Mouse (Mus musculus) T-helper 17 cell (primary cell): ENCODE measurements at regions not wholly inside any gene's neighbourhood (a gene's known extent, or its start where the extent isn't known, plus 50 kb on each side); places are given as distances from the start of the nearest gene placed in this dataset.

Experiments
- in situ Hi-C, 2 experiments: fragments of 300-600 bp; cut with MboI, MseI; formaldehyde crosslinking; loops; 1 replicate in 1 of 2; 2 replicates in 1 of 2; pipeline ENCODE4 v1.15.1; 2025; ENCODE audit warnings: high pct_unique_total_duplicates in 2 of 2

- in situ Hi-C loops = no loop called here
Observed at GRCm38 (mm10) chr6:88964071-88964470, 62.0 kb downstream of the Tpra1 start.

DNA sequence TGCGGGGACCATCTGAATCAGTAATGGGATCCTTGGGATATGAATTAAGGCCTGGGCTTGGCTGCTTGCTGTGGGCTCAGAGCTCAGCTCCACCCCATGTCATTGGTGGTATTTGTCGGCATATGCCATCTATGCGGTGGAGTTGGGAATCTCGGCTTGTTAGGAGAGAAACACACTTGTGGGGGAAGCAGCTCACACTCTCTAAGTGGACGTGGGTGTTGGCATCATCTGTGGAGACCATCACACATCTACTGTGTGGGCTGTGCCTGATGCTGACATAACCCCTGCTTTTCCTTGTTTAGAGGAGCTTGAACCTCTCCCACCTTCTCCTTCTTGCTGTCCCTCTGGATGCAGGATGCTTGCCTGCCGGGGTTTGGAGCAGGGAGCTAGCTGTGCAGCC, 62.9 kb downstream of the Tpra1 start:
- in situ Hi-C loops = no loop called here

GRCm38 (mm10) chr6:88965361-88966226, 63.5 kb downstream of the Tpra1 start:
- in situ Hi-C loops = no loop called here

GRCm38 (mm10) chr6:88966501-88966900, 64.5 kb downstream of the Tpra1 start:
- in situ Hi-C loops = no loop called here

DNA sequence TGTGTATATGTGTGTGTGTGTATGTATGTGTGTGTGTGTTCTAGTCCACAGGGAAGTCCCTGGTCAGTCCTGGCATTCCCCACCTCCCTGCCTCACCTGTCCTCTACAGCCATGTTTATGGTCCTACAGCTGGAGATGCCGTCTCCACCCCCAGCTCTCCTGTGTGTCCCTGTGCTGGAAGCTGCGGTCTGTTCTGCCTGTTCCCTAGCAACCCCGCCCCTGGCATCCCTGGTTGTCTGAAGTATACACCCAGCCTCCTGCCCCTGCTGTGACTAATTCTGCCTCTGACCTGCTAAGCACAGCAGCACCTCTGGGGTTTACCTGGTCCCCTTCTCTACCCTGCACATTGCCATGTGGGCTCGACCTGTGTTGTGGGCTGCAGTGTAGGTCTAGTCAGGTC, 66.8 kb downstream of the Tpra1 start:
- in situ Hi-C loops = no loop called here

GRCm38 (mm10) chr6:88971729-88972128, 69.7 kb downstream of the Tpra1 start:
- in situ Hi-C loops = no loop called here

GRCm38 (mm10) chr6:88974457-88974856, 72.4 kb downstream of the Tpra1 start:
- in situ Hi-C loops = no loop called here

DNA sequence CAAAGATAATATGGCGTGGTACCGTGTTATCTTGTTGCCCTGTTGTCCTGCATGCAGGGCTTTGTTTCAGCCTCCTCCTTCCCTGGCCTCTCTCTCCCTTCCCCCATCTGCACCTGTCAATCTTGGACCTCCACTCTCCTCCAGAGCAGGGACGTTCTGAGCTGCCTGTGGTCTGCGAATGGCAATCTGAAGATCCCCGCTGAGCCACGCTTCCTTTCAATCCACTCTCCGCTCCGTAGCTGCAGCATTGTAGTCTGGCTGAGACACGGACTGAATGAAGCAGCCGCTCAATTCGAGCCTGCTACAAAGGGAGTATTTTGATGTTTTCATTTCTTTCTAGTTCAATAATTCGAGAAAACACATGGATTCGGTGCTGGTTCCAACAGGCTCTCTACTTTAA, 74.5 kb downstream of the Tpra1 start:
- in situ Hi-C loops = no loop called here

DNA sequence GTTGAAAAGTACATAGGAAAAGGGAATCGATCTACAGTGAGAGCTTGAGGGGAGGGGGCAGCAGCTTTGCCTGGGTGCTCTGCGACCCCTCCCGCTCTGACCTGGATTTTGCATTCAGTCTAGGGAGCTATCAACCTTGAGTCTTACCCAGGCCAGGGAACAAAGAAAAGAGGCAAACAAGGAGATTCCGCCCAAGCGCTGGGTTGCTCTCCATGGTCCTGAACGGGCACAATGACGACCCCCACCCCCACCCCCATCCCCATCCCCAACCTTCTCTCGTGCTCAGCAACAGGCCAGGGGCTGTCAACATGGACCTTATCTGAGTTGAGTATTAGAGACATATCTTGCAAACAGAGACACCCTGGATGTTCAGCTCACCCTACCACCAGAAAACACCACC, 74.9 kb downstream of the Tpra1 start:
- in situ Hi-C loops = no loop called here

DNA sequence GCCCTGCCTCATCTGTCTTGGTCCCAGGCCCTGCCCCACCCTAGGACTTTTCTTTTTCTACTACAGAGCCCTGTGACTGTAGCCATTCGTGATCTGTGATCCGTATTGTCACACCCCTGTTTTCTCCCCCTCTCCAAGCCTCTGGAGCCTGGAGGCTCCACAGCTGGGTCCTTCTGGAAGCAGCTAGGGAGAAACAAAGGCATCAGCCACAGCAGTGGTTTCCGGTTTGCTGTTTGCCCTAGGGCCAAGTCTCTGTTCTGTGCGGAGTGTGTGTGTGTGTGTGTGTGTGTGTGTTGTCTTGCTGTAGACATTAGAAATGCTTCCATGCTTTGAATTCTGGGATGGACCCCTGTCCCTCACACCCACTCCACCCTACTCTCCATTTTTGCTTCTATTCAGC, 76.9 kb downstream of the Tpra1 start:
- in situ Hi-C loops = no loop called here

DNA sequence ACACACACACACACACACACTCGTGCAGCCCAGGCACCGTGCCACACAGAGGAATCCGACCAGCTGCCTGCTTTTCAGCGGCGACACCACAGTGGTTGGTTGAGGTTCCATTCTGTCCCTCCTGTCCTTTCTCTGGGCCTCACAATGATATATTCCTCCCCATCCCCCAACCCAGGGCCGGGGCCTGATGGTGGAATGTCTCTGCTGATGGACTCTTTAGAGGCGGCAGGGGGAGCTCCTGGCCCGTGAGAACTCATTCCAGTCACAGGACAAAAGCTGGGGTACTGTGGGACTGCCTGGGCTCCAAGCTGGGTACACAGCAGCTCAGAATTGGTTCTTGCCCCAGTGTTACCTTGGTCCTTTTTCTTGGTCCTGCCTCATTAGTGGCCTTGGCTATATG, 78.1 kb downstream of the Tpra1 start:
- in situ Hi-C loops = no loop called here

- in situ Hi-C loops = no loop called here
Observed at GRCm38 (mm10) chr6:88981544-88981943, 79.5 kb downstream of the Tpra1 start.

DNA sequence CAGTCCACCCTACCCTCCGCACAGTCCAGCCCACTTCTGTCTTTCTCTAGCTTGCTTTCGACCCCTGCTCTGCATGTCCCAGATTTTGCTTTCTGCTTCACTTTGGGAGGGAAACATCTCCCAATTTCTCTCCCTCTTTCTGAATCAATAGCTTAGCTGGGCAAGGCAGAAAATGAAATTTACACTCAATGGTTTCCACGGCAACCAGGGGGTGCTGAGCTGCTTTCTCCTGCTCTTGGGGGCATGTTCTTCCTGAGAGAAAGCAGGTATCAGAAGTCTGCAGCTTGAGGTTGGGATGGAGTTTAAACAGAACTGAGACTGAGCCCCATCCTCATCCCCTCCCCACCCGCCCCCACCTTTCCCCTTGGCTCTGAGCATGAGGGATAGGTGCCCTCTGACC, 82.1 kb downstream of the Tpra1 start:
- in situ Hi-C loops = no loop called here

DNA sequence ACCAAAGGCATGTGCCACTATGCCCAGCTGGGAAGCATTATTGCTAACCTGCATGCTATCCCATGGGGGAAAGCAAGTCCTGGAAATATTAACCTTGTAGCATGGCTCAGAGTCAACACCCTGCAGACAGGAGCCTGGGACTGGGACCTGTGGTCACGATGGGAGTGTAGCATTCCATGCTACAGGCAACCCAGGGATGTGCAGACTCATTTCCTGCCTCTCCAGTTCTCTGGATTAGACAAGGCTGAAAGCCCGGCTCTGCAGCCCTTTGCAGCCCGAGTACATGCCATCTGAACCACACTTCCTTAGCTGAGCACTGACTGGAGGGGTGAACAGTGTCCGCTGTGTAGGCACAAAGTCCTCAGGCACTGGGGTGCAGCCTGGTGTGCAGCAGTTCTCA, 82.8 kb downstream of the Tpra1 start:
- in situ Hi-C loops = no loop called here

GRCm38 (mm10) chr6:88988551-88988950, 86.5 kb downstream of the Tpra1 start:
- in situ Hi-C loops = no loop called here

DNA sequence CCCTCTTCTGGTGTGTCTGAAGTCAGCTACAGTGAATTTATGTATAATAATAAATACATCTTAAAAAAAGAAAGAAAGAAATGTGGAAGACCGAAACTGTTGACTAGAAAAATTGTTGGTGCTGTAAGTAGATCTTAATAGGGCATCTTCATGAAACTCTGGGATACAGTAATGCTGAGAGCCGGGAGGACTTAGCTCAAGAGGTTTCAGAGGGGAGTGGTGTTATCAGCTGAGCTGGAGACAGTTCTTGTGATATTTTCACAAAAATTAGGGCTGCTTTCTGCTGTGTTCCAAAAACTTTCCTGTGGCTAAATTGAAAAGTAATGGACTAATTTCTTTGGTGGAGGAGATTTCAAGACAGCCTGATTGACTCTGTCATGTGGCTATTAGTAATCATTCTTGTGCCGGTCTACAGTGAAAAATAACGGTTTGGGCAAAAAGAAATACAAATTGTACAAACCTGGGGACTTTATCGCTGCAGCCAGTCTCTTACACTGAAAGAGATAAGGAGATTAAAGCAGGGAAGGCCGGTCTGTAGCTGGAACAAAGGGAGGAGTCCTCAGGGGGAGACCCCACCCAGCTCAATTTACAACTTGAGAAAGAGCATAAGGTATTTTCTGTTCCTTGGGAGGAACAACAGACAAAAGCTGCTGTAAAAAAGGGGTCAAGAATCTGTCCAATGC, 87.7 kb downstream of the Tpra1 start:
- in situ Hi-C loops = no loop called here

- in situ Hi-C loops = no loop called here
Observed at GRCm38 (mm10) chr6:88990300-88990685, 88.2 kb downstream of the Tpra1 start.

DNA sequence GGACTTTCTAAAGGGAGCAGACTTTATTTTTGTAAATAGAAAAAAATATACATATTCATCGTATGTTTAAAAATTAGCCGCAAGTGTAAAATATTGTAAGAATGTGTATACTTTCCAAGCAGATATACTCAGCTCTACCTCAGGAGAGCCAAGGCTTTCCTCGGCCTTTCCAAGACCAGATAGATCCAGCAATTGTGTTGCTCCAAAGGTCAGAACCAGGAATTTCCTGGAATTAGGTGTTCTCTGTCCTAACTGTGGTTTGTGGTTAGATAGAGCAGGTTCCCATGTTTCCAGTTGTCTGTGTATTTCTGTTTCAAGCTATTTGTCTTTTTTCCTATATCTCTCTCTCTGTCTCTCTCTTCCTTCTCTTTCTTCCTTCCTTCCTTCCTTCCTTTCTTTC, 93.0 kb downstream of the Tpra1 start:
- in situ Hi-C loops = no loop called here

DNA sequence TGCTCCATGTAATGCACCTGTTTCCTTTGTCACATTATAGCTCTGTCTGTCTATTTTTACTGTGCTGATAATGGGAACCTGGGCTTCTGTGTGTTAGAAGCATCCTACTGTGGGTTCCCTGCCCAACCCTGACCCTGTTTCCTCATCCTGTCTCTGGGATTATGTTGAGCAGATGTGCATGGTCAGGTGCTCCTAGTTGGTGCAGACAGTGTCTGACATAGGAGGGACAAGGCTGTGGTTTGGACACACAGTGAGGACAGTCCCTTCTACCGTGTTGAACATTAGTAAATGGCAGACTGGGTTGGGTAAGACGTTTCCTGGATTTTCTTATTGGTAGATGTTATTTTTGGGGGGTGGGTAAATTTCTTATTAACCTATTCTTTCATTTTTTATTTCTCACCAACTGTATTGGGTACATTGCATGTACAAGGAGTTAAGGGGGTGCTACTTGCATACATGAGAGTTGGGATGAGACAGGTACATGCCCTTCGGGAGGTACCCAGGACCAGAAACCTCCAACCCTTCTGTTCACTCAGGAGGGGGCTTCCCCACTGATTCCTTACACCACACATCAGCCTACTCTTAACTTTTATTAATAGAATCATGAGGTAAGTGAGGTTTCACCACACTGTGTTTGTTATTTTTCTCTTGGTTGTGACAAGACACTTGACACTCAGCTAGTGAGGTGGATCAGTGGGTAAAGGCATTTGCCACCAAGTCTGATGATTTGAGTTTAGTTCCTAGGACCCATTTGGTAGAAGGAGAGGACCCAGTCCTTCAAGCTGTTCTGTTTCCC, 97.1 kb downstream of the Tpra1 start:
- in situ Hi-C loops = no loop called here

DNA sequence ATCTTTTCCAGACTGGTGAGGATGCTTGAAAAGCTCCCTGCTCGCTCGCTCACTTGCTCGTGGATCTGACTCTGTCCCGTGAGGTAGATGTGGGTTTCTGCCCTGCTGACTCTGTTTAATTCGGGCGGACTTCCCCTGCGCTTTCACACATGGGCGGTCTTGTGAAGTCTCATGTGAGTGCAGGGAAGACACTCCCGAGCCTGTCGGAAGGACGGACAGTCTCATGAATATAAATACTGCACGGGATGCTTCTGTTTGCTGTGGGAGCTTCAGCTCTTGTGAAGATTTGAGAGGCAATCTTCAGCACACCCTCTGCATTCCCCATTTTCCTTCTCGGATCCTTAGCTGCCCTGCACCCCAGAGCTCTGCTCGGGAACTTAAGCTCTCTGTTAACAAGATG, 98.3 kb downstream of the Tpra1 start:
- in situ Hi-C loops = no loop called here

DNA sequence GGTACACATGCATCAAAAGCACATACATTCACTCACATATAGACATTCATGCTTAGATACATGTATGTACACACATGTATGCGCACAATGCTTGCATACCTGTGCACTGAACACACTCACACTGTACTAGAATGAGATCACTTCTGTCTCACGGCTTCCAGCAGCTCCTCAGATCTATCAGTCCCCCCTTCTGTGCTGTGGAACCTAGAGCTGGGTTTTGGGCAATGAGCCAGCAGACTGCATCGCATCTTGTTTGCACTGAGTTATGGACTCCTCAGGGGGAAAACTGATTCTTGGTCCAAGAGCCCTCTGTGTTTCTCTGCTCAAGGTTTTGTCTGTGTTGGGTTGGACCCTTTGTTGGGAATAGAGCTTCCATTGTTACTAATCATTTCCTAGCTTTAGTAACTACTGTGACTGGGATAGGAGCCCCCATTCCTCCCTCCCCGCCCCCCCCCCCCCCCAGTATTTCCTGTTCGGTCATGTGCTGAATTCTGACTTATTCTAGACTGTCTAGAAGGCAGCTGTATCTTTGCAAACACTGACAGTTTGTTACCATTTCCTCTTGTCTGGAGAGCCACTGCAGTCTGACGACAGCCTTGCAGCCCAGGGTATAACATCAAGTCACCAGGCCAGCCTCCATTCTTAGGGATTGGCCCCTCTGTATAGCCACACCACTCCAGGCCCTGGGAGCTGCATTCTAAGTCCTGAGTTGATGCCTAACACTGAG, 101.3 kb downstream of the Tpra1 start:
- in situ Hi-C loops = no loop called here

DNA sequence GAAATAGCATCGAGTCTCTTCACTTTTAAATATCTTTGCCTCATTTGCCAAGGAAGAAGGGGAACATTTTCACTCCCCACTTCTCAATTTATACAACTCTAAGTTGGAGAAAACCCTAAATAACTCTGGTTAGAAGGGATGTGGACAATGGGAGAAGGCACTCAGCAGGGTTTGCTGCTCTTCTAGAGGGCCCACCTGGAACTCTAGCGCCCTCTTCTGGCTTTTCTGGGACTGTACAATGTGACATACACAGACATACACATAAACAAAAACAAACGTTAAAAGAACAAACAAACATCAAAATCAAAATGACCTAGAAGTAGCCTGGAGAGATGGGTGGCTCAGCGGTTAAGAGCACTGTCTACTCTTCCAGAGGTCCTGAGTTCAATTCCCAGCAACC, 103.0 kb downstream of the Tpra1 start:
- in situ Hi-C loops = loop anchor here in 1 of 2 experiments (5.0 kb wide), 1 partner anchor 73 kb away; no protein-coding TSS in a partner anchor
